Mouse (Mus musculus) left cerebral cortex, adult 18-20 months (tissue): Measurements from ENCODE around the gene Wdr93. TPM values are rescaled to one million over a fixed set of nuclear protein-coding genes. Genes with fewer than 3 reads are reported as not detected.
A peak's percentile ranks its signal among the peaks of the same experiment; 100 is the strongest.
"Not testable (repeated sequence)": the region's sequence is repeated elsewhere in the genome, so short reads cannot be mapped to it uniquely, and the experiment has no call there.

Experiments
- DNase-seq, 2 experiments: peaks; one replicate each; pipeline ENCODE4 v3.0.0; 2021 to 2022; ENCODE audit warnings: low spot score in 2 of 2, mixed read lengths in 1 of 2
- total RNA-seq, 2 experiments: library from RNA; stranded (reverse); gene quantifications; 2 replicates each; pipeline ENCODE4 v1.2.3; 2021

The Wdr93 gene
- total RNA-seq, 2 experiments from 2014 or later, result 0.21 TPM; not detected in 1

DNA sequence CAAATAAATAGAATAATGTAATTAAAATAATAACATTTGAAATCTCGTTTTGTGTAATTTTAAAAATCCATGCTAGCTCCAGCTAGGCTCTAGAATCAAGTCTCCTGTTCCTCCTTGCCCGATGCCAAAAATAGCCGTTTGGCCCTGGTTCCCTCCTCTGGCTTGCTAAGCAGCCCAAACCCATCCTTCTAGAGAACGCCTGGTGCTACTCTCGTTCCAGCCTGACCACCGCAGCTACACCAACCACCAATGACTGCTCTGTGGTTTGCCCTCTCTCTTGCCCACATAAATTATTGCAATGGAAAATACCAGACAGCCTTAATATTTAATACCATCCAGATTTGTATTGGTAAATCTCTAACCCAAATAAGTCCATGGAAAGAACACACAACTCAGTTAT is 4.7 kb downstream of the Wdr93 start:
- DNase-seq, result no peak

DNA sequence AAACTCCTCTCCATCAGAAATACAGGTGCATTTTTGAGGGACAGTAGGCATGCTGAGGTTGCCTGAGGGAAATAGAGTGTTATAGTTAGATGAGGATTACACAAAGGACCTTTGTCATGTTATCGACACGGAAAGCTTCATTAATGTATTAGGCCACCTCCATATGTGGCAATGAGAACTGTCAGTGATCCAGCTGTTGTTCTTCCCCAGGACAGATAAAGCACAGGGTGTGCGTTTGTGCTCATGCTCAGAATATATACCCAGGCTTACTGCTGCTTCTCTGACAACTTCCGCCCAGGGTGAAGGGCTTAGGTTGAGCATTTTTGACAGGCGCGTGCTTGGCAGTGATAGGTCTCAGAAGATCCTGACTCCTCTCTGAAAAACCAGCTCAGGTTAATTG is 6.5 kb downstream of the Wdr93 start:
- no peak for DNase-seq

- no peak for DNase-seq
Observed at GRCm38 (mm10) chr7:79756334-79756733, 13.4 kb downstream of the Wdr93 start.

GRCm38 (mm10) chr7:79758176-79758575 is 15.2 kb downstream of the Wdr93 start:
- no peak for DNase-seq

DNA sequence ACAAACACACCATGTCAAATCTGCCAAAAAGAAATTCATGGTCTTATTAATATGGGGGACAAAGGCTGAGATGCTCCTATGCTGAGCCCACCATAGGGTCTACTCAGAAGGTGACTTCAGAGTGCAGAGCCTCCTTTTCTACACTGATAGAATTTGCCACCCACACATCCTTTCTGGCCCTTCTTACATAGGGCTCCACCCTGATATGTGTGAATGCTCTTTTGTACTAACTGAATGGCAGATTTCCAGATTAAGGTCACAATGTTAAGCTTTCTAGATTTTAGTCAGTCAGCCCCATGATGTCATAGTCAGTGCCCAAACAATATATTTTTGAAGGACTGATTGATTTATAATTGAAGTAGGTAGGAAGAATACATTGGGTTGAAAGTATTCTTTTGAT is 16.8 kb downstream of the Wdr93 start:
- DNase-seq, result no peak

DNA sequence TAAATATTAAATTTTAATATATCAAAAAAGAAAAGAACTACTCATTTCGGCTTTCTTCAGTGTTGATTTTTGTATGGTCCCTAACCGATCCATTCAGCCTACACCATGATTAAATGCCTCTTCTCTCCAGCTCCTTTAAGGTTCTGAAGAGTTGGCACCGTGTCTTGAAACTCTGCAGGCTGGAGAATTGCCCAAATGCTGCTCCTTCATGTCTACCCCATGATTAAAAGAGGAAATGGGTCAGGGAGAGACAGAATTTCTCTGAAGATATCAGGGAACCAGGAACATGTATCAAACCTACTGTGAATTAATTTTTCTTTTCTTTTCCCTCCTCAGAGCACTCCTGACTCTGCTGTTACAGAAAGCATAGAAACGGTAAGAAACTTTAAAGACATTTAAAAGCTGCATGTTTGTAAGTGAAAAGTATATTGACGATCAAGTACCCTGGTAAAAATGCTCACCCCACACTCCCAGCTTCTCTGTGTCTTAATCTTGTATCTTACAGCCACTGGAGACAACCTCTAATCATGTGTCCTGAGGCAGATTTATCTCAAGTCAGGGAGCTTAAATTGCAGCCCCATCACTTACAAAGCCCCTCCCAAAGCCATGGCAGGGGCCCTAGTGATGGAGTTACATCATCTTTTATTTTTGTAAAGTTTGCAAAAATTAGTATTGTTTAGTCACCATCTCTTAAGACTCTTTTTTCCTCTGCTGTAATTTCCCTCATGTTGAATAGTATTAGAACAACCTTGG is 18.3 kb downstream of the Wdr93 start:
- DNase-seq, result no peak

DNA sequence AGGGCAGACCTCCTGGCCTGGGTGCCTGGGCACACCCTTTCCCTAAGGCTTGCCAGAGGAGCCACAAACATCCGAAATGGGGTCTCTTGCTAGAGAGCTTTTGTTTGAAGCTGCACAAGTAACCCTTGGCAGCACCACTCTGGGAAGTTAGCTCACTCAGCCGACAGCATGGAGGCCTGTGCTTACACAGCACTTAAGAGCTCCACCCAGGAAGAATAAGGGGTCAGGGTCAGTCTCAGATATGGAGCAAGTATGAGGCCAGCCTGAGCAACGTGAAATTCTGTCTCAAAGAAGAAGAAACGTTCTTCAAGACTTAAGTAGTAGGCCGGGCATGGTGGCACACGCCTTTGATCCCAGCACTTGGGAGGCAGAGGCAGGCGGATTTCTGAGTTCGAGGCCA is 19.1 kb downstream of the Wdr93 start:
- no peak for DNase-seq

DNA sequence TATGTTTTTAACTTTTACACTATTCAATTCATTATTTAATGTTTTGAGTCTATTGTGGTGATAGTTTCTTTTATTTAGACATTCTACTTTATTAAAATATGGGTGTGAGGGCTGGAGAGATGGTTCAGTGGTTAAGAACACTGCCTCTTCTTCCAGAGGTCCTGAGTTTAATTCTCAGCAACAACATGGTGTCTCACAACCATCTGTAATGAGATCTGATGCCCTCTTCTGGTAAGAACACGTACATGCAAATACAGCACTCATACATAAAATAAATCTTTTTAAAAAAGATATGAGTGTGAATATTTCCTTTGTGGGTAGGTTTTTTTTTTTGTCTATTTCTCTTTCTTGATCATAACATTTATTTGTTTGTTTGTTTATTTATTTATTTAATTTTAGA is 23.0 kb downstream of the Wdr93 start:
- DNase-seq, result no peak

DNA sequence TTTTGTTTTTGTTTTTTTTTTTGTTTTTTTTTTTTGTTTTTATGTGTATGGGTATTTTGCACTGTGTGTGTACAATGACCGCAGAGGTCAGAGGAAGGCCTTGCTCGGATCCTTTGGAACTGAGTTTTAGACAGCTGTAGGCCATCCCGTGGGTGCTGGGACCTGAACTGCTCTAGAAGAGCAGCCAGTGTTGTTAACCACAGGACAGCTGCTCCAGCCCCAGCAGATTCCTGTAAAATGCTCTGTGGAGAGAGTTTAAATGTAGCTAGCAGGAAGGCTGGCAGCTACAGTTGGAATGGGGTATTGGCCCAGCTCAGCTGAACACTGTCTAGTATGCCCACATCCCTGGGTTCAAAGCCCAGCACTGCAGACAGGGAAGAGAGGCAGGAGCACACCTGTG is 26.7 kb downstream of the Wdr93 start:
- DNase-seq, result no peak

- DNase-seq, result peak; percentile 33 to 67
Observed at GRCm38 (mm10) chr7:79771561-79772512, 28.9 kb downstream of the Wdr93 start.

DNA sequence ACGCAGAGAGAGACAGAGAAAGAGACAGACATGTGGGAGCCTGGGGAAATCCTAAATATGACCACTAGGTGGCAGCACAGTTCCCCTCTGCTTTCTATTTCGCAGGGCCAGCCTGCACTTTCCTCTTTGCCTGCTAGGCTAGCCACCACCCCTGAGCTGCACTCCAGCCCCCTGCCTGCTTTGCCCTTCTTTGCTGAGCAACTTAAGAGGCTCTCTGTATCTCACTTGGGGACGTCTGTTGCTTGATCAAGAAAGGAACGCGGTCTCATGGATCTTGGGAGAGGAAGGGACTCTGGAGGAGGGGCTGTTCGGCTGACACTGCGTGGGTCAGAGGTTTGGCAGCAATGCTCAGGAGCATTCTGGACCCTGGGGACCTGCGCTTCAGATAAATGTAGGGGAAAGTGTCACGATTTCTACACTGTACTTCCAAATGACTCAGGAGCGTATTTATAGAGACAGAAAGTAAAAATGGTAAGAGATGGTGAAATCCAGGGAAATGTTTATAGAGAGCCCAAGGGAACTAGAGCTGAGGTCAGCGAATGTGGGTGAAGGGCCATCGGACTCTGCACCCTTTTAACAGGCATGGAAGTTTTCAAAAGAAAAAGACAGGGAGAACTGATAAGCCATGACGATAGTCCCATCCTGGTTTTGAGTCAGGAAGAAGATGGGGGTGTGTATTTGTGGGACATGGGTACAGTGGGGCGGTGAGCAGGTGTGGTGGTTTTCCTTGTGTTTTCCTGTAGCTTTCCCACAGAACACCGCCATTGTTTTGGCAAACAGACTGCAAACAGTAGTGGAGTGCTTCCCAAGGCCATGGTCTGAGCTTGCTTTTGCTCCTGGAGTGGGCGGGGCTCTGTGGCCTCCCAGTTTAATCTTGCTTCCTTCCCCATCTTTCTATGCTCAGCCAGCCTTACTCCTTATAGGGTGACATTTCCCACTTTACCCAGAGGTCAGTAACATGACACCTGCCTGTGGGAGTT is 38.0 kb downstream of the Wdr93 start:
- peak; percentile 70 to 83 for DNase-seq

GRCm38 (mm10) chr7:79781826-79782515 is 39.0 kb downstream of the Wdr93 start:
- DNase-seq, result no peak

DNA sequence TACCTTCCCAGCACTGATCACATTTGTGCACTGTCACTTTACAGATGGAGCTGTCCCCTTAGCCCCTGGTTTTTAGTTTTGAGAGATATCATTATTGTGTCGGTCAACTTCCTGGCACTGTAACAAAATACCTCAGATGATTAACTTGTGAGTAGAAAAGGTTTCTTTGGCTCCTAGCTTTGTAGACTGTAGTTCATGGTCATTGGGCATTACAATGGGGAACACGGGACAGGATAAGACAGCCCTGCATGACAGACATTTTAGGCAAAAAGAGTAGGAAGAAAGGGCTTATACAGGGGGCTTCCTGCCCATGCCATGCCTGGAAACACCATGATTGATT is 39.5 kb downstream of the Wdr93 start:
- DNase-seq, result no peak

- peak; percentile 68 to 84 for DNase-seq
Observed at GRCm38 (mm10) chr7:79786295-79786694, 43.3 kb downstream of the Wdr93 start.

GRCm38 (mm10) chr7:79789812-79790211 is 46.8 kb downstream of the Wdr93 start:
- DNase-seq, result not testable (repeated sequence)

DNA sequence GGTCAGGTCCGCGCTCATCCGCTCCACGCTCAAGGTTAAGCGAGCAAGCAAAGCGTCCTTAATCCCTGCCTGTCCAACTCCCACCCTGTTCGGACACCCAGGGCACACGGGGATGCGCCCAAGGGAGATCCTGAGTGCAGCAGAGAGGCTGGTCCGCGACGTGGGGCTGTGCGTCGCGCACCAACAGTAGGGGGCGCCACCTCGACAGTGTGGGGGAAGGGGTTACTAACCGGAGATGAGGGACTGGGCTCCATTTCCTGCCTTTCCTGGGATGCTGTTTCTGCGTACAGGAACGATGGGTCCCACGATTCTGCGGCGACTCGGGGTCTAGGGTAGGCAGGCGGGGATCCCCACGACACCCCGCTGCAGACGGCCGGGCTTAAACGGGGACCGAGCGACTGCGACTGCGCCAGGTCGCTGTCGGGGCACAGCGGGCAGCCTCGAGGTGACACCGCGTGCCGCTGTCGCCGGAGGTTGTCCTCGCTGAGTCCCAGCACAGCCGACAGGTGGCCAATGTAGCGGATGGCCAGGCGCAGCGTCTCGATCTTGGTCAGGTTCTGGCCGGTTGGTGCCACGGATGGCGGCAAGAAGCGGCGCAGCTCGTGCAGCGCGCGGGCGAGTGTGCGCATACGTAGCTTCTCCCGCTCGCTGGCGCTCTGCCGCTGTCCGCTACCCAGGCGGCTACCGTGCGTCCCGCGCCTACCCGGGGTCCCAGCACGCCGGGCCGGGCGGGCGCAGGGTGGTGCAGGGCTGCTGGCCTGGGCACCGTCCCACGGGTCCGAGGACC is 49.9 kb downstream of the Wdr93 start:
- peak; percentile 16 to 32 for DNase-seq

GRCm38 (mm10) chr7:79793688-79794087 is 50.7 kb downstream of the Wdr93 start, which contains the start of gene Mesp1:
TSS of gene Mesp1 (minus strand) at chr7:79793788.
- DNase-seq, result no peak

GRCm38 (mm10) chr7:79798606-79799005 is 55.6 kb downstream of the Wdr93 start:
- DNase-seq, result no peak

- DNase-seq, result peak; percentile 79 to 82
Observed at GRCm38 (mm10) chr7:79799048-79799447, 56.1 kb downstream of the Wdr93 start.

GRCm38 (mm10) chr7:79799506-79799905 is 56.5 kb downstream of the Wdr93 start:
- DNase-seq, result no peak
